ENCODE assay signal across 16 mouse cellular contexts in the genomic region with DNA sequence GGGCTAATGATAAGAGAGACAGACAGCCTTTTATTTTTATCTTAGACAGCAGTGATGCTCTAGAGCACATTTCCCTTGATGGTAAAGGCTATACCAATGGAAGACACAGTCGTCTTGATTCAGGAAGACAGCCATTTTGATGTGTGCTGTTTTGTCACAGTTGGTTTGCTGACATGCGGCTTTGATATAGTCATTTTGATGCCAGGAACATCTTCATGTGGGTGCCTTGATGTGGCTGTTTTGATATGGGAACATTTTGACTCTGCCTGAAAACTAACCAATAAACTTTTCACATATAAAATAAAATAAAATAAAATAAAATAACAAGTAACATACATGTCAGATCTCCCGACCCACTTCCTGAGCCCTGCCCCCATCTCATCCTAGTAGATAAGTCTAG.
"Had no signal": no experiment of that assay in that cellular context is flagged by ENCODE, and none has a peak within 500 bp of the region (broad histone marks: within the 10 kb centered on the region; RNA-seq: fewer than 3 reads in every experiment).

No protein-coding gene starts in this region.

- H3K4me3 ChIP-seq: kidney, embryonic 15.5 days; limb, embryonic 13.5 days; midbrain, embryonic 10.5 days; midbrain, embryonic 15.5 days; neural tube, embryonic 13.5 days had no signal

- H3K4me1 ChIP-seq: kidney, embryonic 15.5 days; limb, embryonic 13.5 days had no signal

- H3K9ac ChIP-seq: kidney, embryonic 15.5 days; limb, embryonic 13.5 days; liver, embryonic 14.5 days; midbrain, embryonic 15.5 days; neural tube, embryonic 13.5 days had no signal

- H3K9me3 ChIP-seq: kidney, embryonic 15.5 days; limb, embryonic 13.5 days; midbrain, embryonic 10.5 days; midbrain, embryonic 15.5 days; neural tube, embryonic 13.5 days had no signal

- H3K4me2 ChIP-seq: kidney, embryonic 15.5 days; limb, embryonic 13.5 days; midbrain, embryonic 15.5 days; neural tube, embryonic 13.5 days had no signal

- H3K27me3 ChIP-seq: kidney, embryonic 15.5 days; limb, embryonic 13.5 days; midbrain, embryonic 15.5 days; neural tube, embryonic 13.5 days had no signal

- H3K36me3 ChIP-seq: kidney, embryonic 15.5 days; limb, embryonic 13.5 days; midbrain, embryonic 10.5 days; midbrain, embryonic 15.5 days; neural tube, embryonic 13.5 days had no signal

- ATAC-seq: inflammation-experienced regulatory T-cells, adult 6 months; intestine, postnatal 0 days; lung, postnatal 0 days; midbrain, embryonic 15.5 days had no signal

- H3K27ac ChIP-seq: kidney, embryonic 15.5 days; limb, embryonic 13.5 days; liver, embryonic 14.5 days; midbrain, embryonic 10.5 days; midbrain, embryonic 15.5 days; neural tube, embryonic 13.5 days had no signal

- DNase-seq: kidney, postnatal 25 days; left cerebral cortex, postnatal 4 days; lung, adult 2 months; lung, postnatal 36 days; retina, postnatal 1 day; right cerebral cortex, postnatal 4 days; spleen, adult 18-20 months had no signal
